Mouse (Mus musculus) C2C12 (cell line): ENCODE results near the gene Tff3. TPM values are rescaled to one million over a fixed set of nuclear protein-coding genes. Genes with fewer than 3 reads are reported as not detected.

Source experiments
- H3K27me3 ChIP-seq: one replicate; pipeline ENCODE4 v1.6.1; 2011; ENCODE audit not compliant: control insufficient read depth, insufficient read depth, insufficient read length
- H3K36me3 ChIP-seq: one replicate; pipeline ENCODE4 v1.6.1; 2011; ENCODE audit not compliant: control insufficient read depth, insufficient read depth
- H3K4me3 ChIP-seq: one replicate; pipeline ENCODE4 v1.5.1; 2011; ENCODE audit warnings: mild to moderate bottlenecking, control low read depth; ENCODE audit not compliant: poor library complexity, insufficient read depth, severe bottlenecking
- H3K79me2 ChIP-seq: one replicate; pipeline ENCODE4 v1.6.1; 2011; ENCODE audit not compliant: control insufficient read depth, insufficient read depth
- H3K79me3 ChIP-seq: one replicate; pipeline ENCODE4 v1.6.1; 2011; ENCODE audit warnings: low read depth, control low read depth
- H3ac ChIP-seq: one replicate; pipeline ENCODE3; 2011; ENCODE audit warnings: low read depth; ENCODE audit not compliant: control insufficient read depth, insufficient read length
- CEBPB ChIP-seq: IDR thresholded peaks from one replicate; pipeline ENCODE4 v1.6.1; 2011; ENCODE audit warnings: low read depth, mild to moderate bottlenecking, control low read depth, moderate library complexity
- CTCF ChIP-seq: IDR thresholded peaks from one replicate; pipeline ENCODE4 v1.5.1; 2011; ENCODE audit not compliant: control insufficient read depth, insufficient read depth, insufficient read length
- FOSL1 ChIP-seq: IDR thresholded peaks from one replicate; pipeline ENCODE4 v1.8.0; 2011; ENCODE audit warnings: mild to moderate bottlenecking, low read length; ENCODE audit not compliant: poor library complexity, insufficient read depth, severe bottlenecking
- MAX ChIP-seq: IDR thresholded peaks from one replicate; pipeline ENCODE4 v1.6.1; 2011; ENCODE audit warnings: mild to moderate bottlenecking, control low read depth
- MYOD1 ChIP-seq: IDR thresholded peaks from one replicate; pipeline ENCODE4 v1.6.1; 2011; ENCODE audit warnings: low read depth; ENCODE audit not compliant: control insufficient read depth, insufficient read length
- MYOG ChIP-seq: IDR thresholded peaks from one replicate; pipeline ENCODE4 v1.6.1; 2011; ENCODE audit not compliant: control insufficient read depth, insufficient read length; ENCODE audit errors: extremely low read depth
- USF1 ChIP-seq: IDR thresholded peaks from one replicate; pipeline ENCODE4 v1.6.1; 2011; ENCODE audit warnings: low read depth, mild to moderate bottlenecking, control low read depth, moderate library complexity
- polyA plus RNA-seq: library from polyadenylated mRNA; unstranded; fragments of >200 nt; fragmentation: generic; extraction: Trizol; gene quantifications from one replicate; pipeline ENCODE4 v1.2.1, GENCODE M21; 2012; ENCODE audit warnings: missing spikeins

Tff3 gene
- polyA plus RNA-seq, 1 experiment: not detected

DNA sequence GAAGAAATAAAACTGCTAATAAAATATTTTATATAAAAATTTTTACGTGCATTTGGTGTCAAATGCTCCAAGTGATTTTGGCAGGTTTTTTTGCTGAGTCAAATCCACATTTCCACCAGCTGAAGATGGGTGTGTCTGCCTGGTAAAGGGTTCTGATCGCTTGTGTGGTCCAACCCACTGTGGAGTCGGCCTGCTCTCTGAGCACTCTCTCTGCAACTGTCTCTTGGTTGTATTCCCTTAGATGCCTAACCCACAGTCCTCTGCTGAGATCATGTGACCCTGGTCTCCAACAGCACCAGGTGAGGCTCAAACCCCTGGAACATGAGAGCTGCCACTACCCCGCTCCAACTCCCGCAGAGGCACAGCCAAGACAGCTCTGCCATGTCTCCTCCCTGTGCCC is 11.5 kb downstream of the Tff3 start:
- no peaks in the 10 kb centered on the region for H3K36me3 ChIP-seq
- H3K79me2 ChIP-seq: no peaks in the 10 kb centered on the region
- peaks cover 3% of the 10 kb centered on the region for H3K27me3 ChIP-seq
- H3ac ChIP-seq: no peak overlapping the region
- no peak overlapping the region for H3K4me3 ChIP-seq
- no peaks in the 10 kb centered on the region for H3K79me3 ChIP-seq
- no peak for TF ChIP-seq MYOD1
- TF ChIP-seq CTCF: no peak
- TF ChIP-seq FOSL1: no peak
- no peak for TF ChIP-seq MAX
- no peak for TF ChIP-seq MYOG
- no peak for TF ChIP-seq CEBPB
- TF ChIP-seq USF1: no peak

DNA sequence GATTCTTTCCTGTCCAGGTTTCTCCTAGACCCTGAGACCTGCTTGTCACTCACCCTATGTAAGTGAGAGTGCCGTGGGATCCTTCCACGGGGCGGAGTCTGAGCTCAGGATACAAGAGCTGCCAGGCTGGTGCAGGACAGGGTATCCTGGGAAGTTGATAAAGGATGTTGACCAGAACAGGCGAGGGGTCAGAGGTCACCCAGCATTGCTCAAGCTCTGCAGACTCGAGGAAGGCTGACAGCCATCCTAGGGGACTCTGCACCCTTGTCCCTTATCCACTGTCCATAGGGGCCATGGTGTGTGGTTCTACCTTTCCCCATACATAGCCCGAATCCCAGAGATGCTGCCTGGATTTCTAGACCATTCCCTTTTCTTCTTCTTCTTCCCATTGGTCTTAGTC is 13.4 kb downstream of the Tff3 start:
- Histone ChIP-seq H3K36me3 (no peaks in the 10 kb centered on the region), H3K4me3 (no peak overlapping the region), H3K79me3 (no peaks in the 10 kb centered on the region), H3K27me3 (peaks cover 3% of the 10 kb centered on the region), H3K79me2 (no peaks in the 10 kb centered on the region), H3ac (no peak overlapping the region)
- no peak for TF ChIP-seq MYOG
- TF ChIP-seq CEBPB: no peak
- TF ChIP-seq FOSL1: no peak

DNA sequence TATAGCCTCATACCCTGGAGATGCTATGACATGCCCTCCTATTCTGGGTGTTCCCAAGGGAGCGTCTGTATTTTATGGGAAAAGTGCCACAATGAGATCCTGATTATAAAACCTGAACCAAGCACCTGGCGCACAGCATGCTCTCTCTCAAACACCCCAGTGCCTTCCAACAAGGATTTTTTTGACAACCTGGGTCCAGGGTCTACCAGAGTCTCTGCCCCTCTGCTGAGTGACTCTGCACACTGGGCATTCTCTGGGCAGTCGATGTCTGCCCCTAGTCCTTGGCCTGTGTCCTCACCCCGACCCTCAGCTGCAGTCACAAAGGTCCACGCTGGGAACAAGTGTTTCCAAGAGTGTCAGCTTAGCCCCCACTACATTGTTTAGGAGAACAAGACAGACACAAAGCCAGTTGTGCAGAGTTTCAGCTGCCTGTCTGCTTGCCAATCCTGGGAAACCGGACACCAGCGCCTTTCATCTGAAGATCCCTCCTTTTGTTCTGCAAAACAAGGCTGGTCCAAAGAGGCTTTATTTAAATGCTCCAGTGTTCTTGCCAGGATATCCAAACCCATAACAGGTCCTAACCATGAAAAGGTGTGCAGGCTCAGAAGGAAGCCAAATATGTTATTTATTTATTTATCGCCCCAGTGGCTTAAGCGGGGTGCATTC is 16.1 kb downstream of the Tff3 start:
- Histone ChIP-seq H3K79me2 (no peaks in the 10 kb centered on the region), H3K79me3 (no peaks in the 10 kb centered on the region), H3ac (no peak overlapping the region), H3K4me3 (no peak overlapping the region), H3K36me3 (no peaks in the 10 kb centered on the region), H3K27me3 (peaks cover 3% of the 10 kb centered on the region)
- no peak for TF ChIP-seq USF1
- TF ChIP-seq MAX: no peak
- TF ChIP-seq FOSL1: no peak
- TF ChIP-seq MYOG: no peak

DNA sequence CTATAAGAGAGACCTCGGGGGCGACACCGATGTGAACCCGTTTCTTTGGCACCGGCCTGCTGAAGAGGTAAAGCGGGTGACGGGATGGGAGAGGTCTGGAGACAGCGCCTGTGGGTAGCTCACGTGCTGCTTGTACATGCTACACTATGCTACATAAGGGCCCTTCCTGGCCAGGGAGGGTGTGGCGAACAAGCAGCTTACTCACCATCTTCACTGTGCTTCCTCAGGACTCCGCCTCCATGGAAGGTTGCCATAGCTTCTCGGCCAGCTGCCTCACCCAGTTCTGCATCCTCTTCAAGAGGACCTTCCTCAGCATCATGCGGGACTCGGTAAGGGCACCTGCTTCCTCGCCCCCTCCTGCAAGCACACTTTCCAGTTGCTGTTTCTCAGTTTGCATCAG is 21.1 kb downstream of the Tff3 start:
- H3K79me2 ChIP-seq: no peaks in the 10 kb centered on the region
- no peaks in the 10 kb centered on the region for H3K79me3 ChIP-seq
- TF ChIP-seq MYOD1 (no peak), FOSL1 (no peak), CTCF (no peak), CEBPB (no peak), MAX (no peak), MYOG (no peak), USF1 (no peak)
- H3K36me3 ChIP-seq: no peaks in the 10 kb centered on the region
- H3ac ChIP-seq: no peak overlapping the region
- H3K4me3 ChIP-seq: no peak overlapping the region
- H3K27me3 ChIP-seq: no peaks in the 10 kb centered on the region

DNA sequence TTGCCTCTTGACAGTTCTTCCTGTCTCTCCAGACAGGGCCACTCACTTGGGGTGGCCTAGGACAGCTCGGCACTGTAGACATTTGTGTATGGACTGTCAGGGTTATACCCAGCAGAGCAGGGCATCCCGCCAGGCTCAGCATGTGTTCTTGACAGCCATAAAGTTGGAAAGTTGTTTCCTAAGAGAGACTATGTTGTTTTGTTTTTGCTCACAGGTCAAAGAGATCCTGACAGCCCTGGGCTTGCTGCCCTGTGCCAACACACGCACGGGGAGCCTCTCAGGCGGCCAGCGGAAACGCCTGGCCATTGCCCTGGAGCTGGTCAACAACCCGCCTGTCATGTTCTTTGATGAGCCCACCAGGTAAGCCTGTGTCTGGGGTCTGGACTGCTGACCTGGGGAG is 25.6 kb downstream of the Tff3 start:
- no peak overlapping the region for H3ac ChIP-seq
- no peak overlapping the region for H3K4me3 ChIP-seq
- no peaks in the 10 kb centered on the region for H3K79me3 ChIP-seq
- H3K27me3 ChIP-seq: no peaks in the 10 kb centered on the region
- TF ChIP-seq CEBPB (no peak), CTCF (no peak), MYOD1 (no peak), USF1 (no peak), FOSL1 (no peak), MAX (no peak), MYOG (no peak)
- no peaks in the 10 kb centered on the region for H3K79me2 ChIP-seq
- H3K36me3 ChIP-seq: no peaks in the 10 kb centered on the region

DNA sequence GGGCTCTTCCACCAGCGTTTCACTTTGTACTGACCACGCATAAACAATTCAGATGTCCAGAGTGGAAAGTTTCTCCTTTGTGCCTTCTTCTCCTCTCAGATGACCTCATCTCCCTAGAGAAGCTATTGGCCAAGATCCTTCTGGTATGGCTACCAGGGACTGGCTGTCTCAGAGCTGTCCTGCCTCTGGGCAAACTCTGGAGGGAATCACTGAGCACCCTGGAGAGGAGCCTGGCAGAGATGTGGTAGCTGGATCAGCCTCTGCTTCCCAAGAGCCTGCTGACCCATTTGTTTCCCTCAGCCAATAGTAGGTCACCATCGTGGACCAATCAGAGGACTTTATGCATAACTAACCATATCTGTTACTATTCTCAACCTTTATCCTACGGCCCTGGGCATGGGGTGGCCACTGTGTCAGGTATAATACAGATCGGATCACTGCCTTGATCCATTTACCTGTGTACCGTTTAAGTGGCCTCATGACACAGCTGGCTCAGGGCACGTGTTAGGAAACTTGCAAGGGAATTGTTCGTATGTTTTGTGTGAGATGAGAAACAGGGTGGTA is 26.4 kb downstream of the Tff3 start:
- Histone ChIP-seq H3ac (no peak overlapping the region), H3K79me2 (no peaks in the 10 kb centered on the region)
- no peak for TF ChIP-seq FOSL1
- no peak for TF ChIP-seq CTCF
- TF ChIP-seq MYOD1: no peak
- TF ChIP-seq CEBPB: no peak
- no peak for TF ChIP-seq USF1
- no peak for TF ChIP-seq MYOG
- no peak for TF ChIP-seq MAX

More for the DNA sequence above, 26.4 kb downstream of the Tff3 start:
- Histone ChIP-seq H3K79me3 (no peaks in the 10 kb centered on the region), H3K27me3 (no peaks in the 10 kb centered on the region), H3K4me3 (no peak overlapping the region), H3K36me3 (no peaks in the 10 kb centered on the region)
